Mouse (Mus musculus) embryonic stem cell, embryonic (primary cell): ENCODE measurements around the gene Mif4gd.

Source experiments
- CTCF ChIA-PET, 4 experiments: fragments of 300-600 bp in 2 of 4; fragments of 350-600 bp in 2 of 4; sonication (Branson Sonifier 250); formaldehyde crosslinking; loops; one replicate each; lab custom pipeline; 2022; ENCODE audit warnings: inconsistent platforms in 2 of 4; lab: Charles Lee
- POLR2A ChIA-PET, 4 experiments: fragments of 300-600 bp in 2 of 4; fragments of 350-600 bp in 2 of 4; sonication (Branson Sonifier 250); formaldehyde crosslinking; loops; one replicate each; lab custom pipeline; 2022; ENCODE audit warnings: antibody characterized with exemption in 4 of 4, inconsistent platforms in 1 of 4; lab: Charles Lee

Mif4gd gene

GRCm38 (mm10) chr11:115627705-115628464 lies 15.1 kb upstream of the Mif4gd start, which contains the start of gene Slc25a19:
Gene Slc25a19 (minus strand): TSS chr11:115628295.
- CTCF ChIA-PET, result interaction anchor here (0.5 to 8.7 kb wide), 24 partner anchors 9 to 724 kb away, joined by 3 to 93 read pairs (median 4); partner anchors contain the start of genes Mif4gd (in 3 of the 4), Caskin2 (in 1 of the 4), Gga3 (in 1 of the 4) and Grb2 (in 1 of the 4)
- POLR2A ChIA-PET, result interaction anchor here (0.5 to 14.9 kb wide), 62 partner anchors 7 to 397 kb away, joined by 3 to 307 read pairs (median 4); partner anchors contain the start of genes Jpt1 (in 3 of the 4), Mif4gd (in 3 of the 4), Caskin2 (in 2 of the 4) and Grb2 (in 2 of the 4)

GRCm38 (mm10) chr11:115626824-115627616 lies 14.3 kb upstream of the Mif4gd start:
- ChIA-PET POLR2A (interaction anchor here in 3 of 4 experiments (0.6 to 14.9 kb wide), 27 partner anchors 8 to 398 kb away, joined by 3 to 307 read pairs (median 5); partner anchors contain the start of genes Jpt1 (in 2 of the 3), Mif4gd (in 2 of the 3), Sumo2 (in 2 of the 3) and Caskin2 (in 1 of the 3)), CTCF (interaction anchor here in 3 of 4 experiments (0.6 to 8.7 kb wide), 7 partner anchors 13 to 363 kb away, joined by 4 to 93 read pairs (median 5); partner anchors contain the start of gene Mif4gd (in 3 of the 3))

- ChIA-PET CTCF (interaction anchor here in 1 of 4 experiments (0.8 kb wide), 1 partner anchor 13 kb away, joined by 4 read pairs; the partner anchor contains the start of gene Mif4gd), POLR2A (interaction anchor here in 3 of 4 experiments (0.6 to 14.9 kb wide), 3 partner anchors 12 to 18 kb away, joined by 3 to 307 read pairs (median 108); partner anchors contain the start of gene Mif4gd (in 2 of the 3))
Measured at GRCm38 (mm10) chr11:115625877-115626276, 13.1 kb upstream of the Mif4gd start.

- POLR2A ChIA-PET, result interaction anchor here in 2 of 4 experiments (1.0 to 14.9 kb wide), 7 partner anchors 10 to 87 kb away, joined by 3 to 307 read pairs (median 3); partner anchors contain the start of genes Mif4gd (in 2 of the 2), Nup85 (in 1 of the 2) and Sumo2 (in 1 of the 2)
- CTCF ChIA-PET, result interaction anchor here (0.5 to 2.5 kb wide), 18 partner anchors 8 to 270 kb away, joined by 3 to 16 read pairs (median 3); partner anchors contain the start of genes Mif4gd (in 3 of the 4) and Grb2 (in 1 of the 4)
Measured at GRCm38 (mm10) chr11:115623487-115624070, 10.8 kb upstream of the Mif4gd start.

- POLR2A ChIA-PET, result interaction anchor here in 3 of 4 experiments (0.5 to 17.9 kb wide), 12 partner anchors 8 to 224 kb away, joined by 3 to 335 read pairs (median 5); partner anchors contain the start of genes Grb2 (in 1 of the 3), Mif4gd (in 1 of the 3) and Slc25a19 (in 1 of the 3)
Measured at GRCm38 (mm10) chr11:115619949-115620348, 7.2 kb upstream of the Mif4gd start.

GRCm38 (mm10) chr11:115618732-115619516 lies 6.2 kb upstream of the Mif4gd start:
- ChIA-PET CTCF (interaction anchor here in 2 of 4 experiments (1.1 to 2.0 kb wide), 3 partner anchors 13 to 20 kb away, joined by 3 to 8 read pairs (median 5); no protein-coding TSS in a partner anchor), POLR2A (interaction anchor here in 2 of 4 experiments (1.2 to 17.9 kb wide), 12 partner anchors 8 to 105 kb away, joined by 3 to 335 read pairs (median 4); partner anchors contain the start of genes Slc25a19 (in 2 of the 2) and Jpt1 (in 1 of the 2))

More at GRCm38 (mm10) chr11:115619949-115620348, 7.2 kb upstream of the Mif4gd start:
- CTCF ChIA-PET, result interaction anchor here in 3 of 4 experiments (0.5 to 1.9 kb wide), 4 partner anchors 7 to 16 kb away, joined by 5 to 9 read pairs (median 6); partner anchors contain the start of gene Mif4gd (in 1 of the 3)

GRCm38 (mm10) chr11:115618001-115618400 lies 5.2 kb upstream of the Mif4gd start:
- CTCF ChIA-PET, result interaction anchor here in 3 of 4 experiments (0.5 to 2.0 kb wide), 8 partner anchors 10 to 402 kb away, joined by 3 to 8 read pairs (median 3); partner anchors contain the start of gene Slc25a19 (in 1 of the 3)

GRCm38 (mm10) chr11:115616893-115617292 lies 4.1 kb upstream of the Mif4gd start:
- CTCF ChIA-PET, result interaction anchor here in 2 of 4 experiments (0.6 to 2.0 kb wide), 8 partner anchors 15 to 464 kb away, joined by 3 to 12 read pairs (median 4); partner anchors contain the start of genes Grb2 (in 1 of the 2) and Sumo2 (in 1 of the 2)

More at GRCm38 (mm10) chr11:115618001-115618400, 5.2 kb upstream of the Mif4gd start:
- POLR2A ChIA-PET, result interaction anchor here in 3 of 4 experiments (0.5 to 17.9 kb wide), 16 partner anchors 9 to 215 kb away, joined by 3 to 335 read pairs (median 4); partner anchors contain the start of genes Slc25a19 (in 2 of the 3) and Jpt1 (in 1 of the 3)

GRCm38 (mm10) chr11:115616371-115616770 lies 3.6 kb upstream of the Mif4gd start:
- ChIA-PET CTCF (interaction anchor here in 2 of 4 experiments (0.6 to 1.7 kb wide), 7 partner anchors 15 to 463 kb away, joined by 3 to 12 read pairs (median 5); partner anchors contain the start of gene Sumo2 (in 1 of the 2)), POLR2A (interaction anchor here in 2 of 4 experiments (0.6 to 17.9 kb wide), 17 partner anchors 11 to 408 kb away, joined by 3 to 335 read pairs (median 23); partner anchors contain the start of genes Jpt1 (in 2 of the 2), Slc25a19 (in 2 of the 2), Gga3 (in 1 of the 2) and Grb2 (in 1 of the 2))

More at GRCm38 (mm10) chr11:115616893-115617292, 4.1 kb upstream of the Mif4gd start:
- POLR2A ChIA-PET, result interaction anchor here in 2 of 4 experiments (0.6 to 17.9 kb wide), 21 partner anchors 8 to 408 kb away, joined by 3 to 335 read pairs (median 5); partner anchors contain the start of genes Jpt1 (in 2 of the 2), Slc25a19 (in 2 of the 2) and Grb2 (in 1 of the 2)

GRCm38 (mm10) chr11:115615875-115616274 lies 3.1 kb upstream of the Mif4gd start:
- ChIA-PET CTCF (interaction anchor here in 2 of 4 experiments (0.7 to 3.5 kb wide), 8 partner anchors 8 to 226 kb away, joined by 3 to 21 read pairs (median 4); partner anchors contain the start of genes Slc25a19 (in 1 of the 2) and Sumo2 (in 1 of the 2)), POLR2A (interaction anchor here in 3 of 4 experiments (0.6 to 17.9 kb wide), 47 partner anchors 10 to 1084 kb away, joined by 3 to 335 read pairs (median 6); partner anchors contain the start of genes Nup85 (in 3 of the 3), Slc25a19 (in 3 of the 3), Gga3 (in 2 of the 3) and Grb2 (in 2 of the 3))

GRCm38 (mm10) chr11:115615108-115615825 lies 2.5 kb upstream of the Mif4gd start:
- ChIA-PET POLR2A (interaction anchor here (0.5 to 17.9 kb wide), 69 partner anchors 10 to 1084 kb away, joined by 3 to 335 read pairs (median 4); partner anchors contain the start of genes Nup85 (in 3 of the 4), Slc25a19 (in 3 of the 4), Caskin2 (in 2 of the 4) and Gga3 (in 2 of the 4)), CTCF (interaction anchor here in 3 of 4 experiments (0.5 to 3.5 kb wide), 13 partner anchors 8 to 705 kb away, joined by 3 to 21 read pairs (median 3); partner anchors contain the start of genes Armc7 (in 1 of the 3), Caskin2 (in 1 of the 3), Slc25a19 (in 1 of the 3) and Sumo2 (in 1 of the 3))

- ChIA-PET POLR2A (interaction anchor here (0.5 to 17.9 kb wide), 75 partner anchors 9 to 416 kb away, joined by 3 to 335 read pairs (median 4); partner anchors contain the start of genes Grb2 (in 3 of the 4), Nup85 (in 3 of the 4), Slc25a19 (in 3 of the 4) and Gga3 (in 2 of the 4)), CTCF (interaction anchor here (0.5 to 3.5 kb wide), 16 partner anchors 9 to 704 kb away, joined by 3 to 38 read pairs (median 4); partner anchors contain the start of genes Caskin2 (in 2 of the 4), Armc7 (in 1 of the 4), Slc25a19 (in 1 of the 4) and Tsen54 (in 1 of the 4))
Measured at GRCm38 (mm10) chr11:115614346-115615107, 1.8 kb upstream of the Mif4gd start.
